ENCODE assay signal across 8 mouse cellular contexts in genomic region chr19:10525106-10525901, GRCm38 (mm10). TPM values are rescaled to one million over a fixed set of nuclear protein-coding genes. Genes with fewer than 3 reads are reported as not detected.
DNase-seq lines count a peak whose midpoint lies in the region; ATAC-seq lines count a peak whose summit lies in the region.

Cpsf7 (plus strand) TSS chr19:10525266.

- H3K9ac ChIP-seq in heart, embryonic 13.5 days = peak within 1 kb of the TSS; percentile 93
- peak within 1 kb of the TSS; percentile 95 for H3K9ac ChIP-seq in liver, embryonic 12.5 days
- peak within 1 kb of the TSS; percentile 82 for H3K9ac ChIP-seq in stomach, embryonic 15.5 days

- H3K4me2 ChIP-seq in heart, embryonic 13.5 days = peak within 1 kb of the TSS; percentile 79
- H3K4me2 ChIP-seq in liver, embryonic 12.5 days = peak within 1 kb of the TSS; percentile 81
- H3K4me2 ChIP-seq in stomach, embryonic 15.5 days = peak within 1 kb of the TSS; percentile 64

- WGBS in heart, embryonic 13.5 days = under 1% methylated on average over 82 of the region's 93 CpGs
- WGBS in liver, embryonic 12.5 days (ENCODE audit: insufficient replicate concordance) = 1% methylated on average over 75 of the region's 93 CpGs
- WGBS in stomach, embryonic 15.5 days = under 1% methylated on average over 88 of the region's 93 CpGs

- DNase-seq in CD4-positive, CD25-positive, alpha-beta regulatory T cell, adult 2 months (ENCODE audit: low read depth, low spot score) = peak; percentile 95
- peak; percentile 37 for DNase-seq in fat pad, adult 2 months (ENCODE audit: extremely low read depth, low read depth, low spot score)
- peak; percentile 96 for DNase-seq in kidney, postnatal 10 days
- peak; percentile 82 to 86 for DNase-seq in natural killer cell, adult 2 months (ENCODE audit: low spot score in 2 of 2)

- peak within 1 kb of the TSS; percentile 98 for H3K4me3 ChIP-seq in brown adipose tissue, adult 24 weeks (ENCODE audit: insufficient read depth, low read depth, low read length)
- H3K4me3 ChIP-seq in heart, embryonic 13.5 days = peak within 1 kb of the TSS; percentile 72
- H3K4me3 ChIP-seq in liver, embryonic 12.5 days = peak within 1 kb of the TSS; percentile 77
- peak within 1 kb of the TSS; percentile 86 for H3K4me3 ChIP-seq in stomach, embryonic 15.5 days (replicated peaks)

- H3K27me3 ChIP-seq in heart, embryonic 13.5 days (replicated peaks) = no peaks in the 10 kb centered on the region
- no peaks in the 10 kb centered on the region for H3K27me3 ChIP-seq in liver, embryonic 12.5 days (replicated peaks)
- no peaks in the 10 kb centered on the region for H3K27me3 ChIP-seq in stomach, embryonic 15.5 days (replicated peaks)

- peak within 1 kb of the TSS; percentile 94 for H3K27ac ChIP-seq in brown adipose tissue, adult 24 weeks (replicated peaks; ENCODE audit: low read depth, low read length)
- peak within 1 kb of the TSS; percentile 95 for H3K27ac ChIP-seq in heart, embryonic 13.5 days (replicated peaks)
- H3K27ac ChIP-seq in liver, embryonic 12.5 days = peak within 1 kb of the TSS; percentile 99
- H3K27ac ChIP-seq in stomach, embryonic 15.5 days = peak within 1 kb of the TSS; percentile 97

- peak; percentile 91 for ATAC-seq in heart, embryonic 13.5 days (ENCODE audit: extremely low read depth, insufficient number of reproducible peaks, low FRiP score, low TSS enrichment)
- ATAC-seq in liver, embryonic 12.5 days = peak; percentile 90
- ATAC-seq in stomach, embryonic 15.5 days (ENCODE audit: insufficient read depth, low FRiP score, low read depth) = peak; percentile 92

- H3K9me3 ChIP-seq in heart, embryonic 13.5 days = no peaks in the 10 kb centered on the region
- no peaks in the 10 kb centered on the region for H3K9me3 ChIP-seq in liver, embryonic 12.5 days (replicated peaks)
- H3K9me3 ChIP-seq in stomach, embryonic 15.5 days = no peaks in the 10 kb centered on the region

- peaks cover 7% of the 10 kb centered on the region; the same call in 1 of the 2 replicates for H3K4me1 ChIP-seq in brown adipose tissue, adult 24 weeks (ENCODE audit: control insufficient read depth, insufficient read depth, insufficient read length, low read length)
- peaks cover 38% of the 10 kb centered on the region for H3K4me1 ChIP-seq in heart, embryonic 13.5 days
- peaks cover 60% of the 10 kb centered on the region for H3K4me1 ChIP-seq in liver, embryonic 12.5 days
- H3K4me1 ChIP-seq in stomach, embryonic 15.5 days = peaks cover 18% of the 10 kb centered on the region

- H3K36me3 ChIP-seq in heart, embryonic 13.5 days = peaks cover 38% of the 10 kb centered on the region
- H3K36me3 ChIP-seq in liver, embryonic 12.5 days = peaks cover 32% of the 10 kb centered on the region
- peaks cover 10% of the 10 kb centered on the region for H3K36me3 ChIP-seq in stomach, embryonic 15.5 days

RNA-seq across cellular contexts. Expression of gene Cpsf7, which starts in this region (rescaled TPM):
- polyA plus RNA-seq in brown adipose tissue, adult 24 weeks (2012; ENCODE audit: insufficient read depth, insufficient read length, missing spikeins) = 18.5 and 18.6 TPM in 2 replicates
- polyA plus RNA-seq in heart, embryonic 13.5 days (2015; fragmentation: Nextera tagmentation; extraction: Ambion mirVana) = 27.3 and 29.9 TPM in 2 replicates
- 19.6 and 20.5 TPM in 2 replicates for polyA plus RNA-seq in liver, embryonic 12.5 days (2016; fragmentation: Nextera tagmentation; extraction: Ambion mirVana)
- 30.8 and 37.7 TPM in 2 replicates for polyA plus RNA-seq in stomach, embryonic 15.5 days (2015; fragmentation: Nextera tagmentation; extraction: Ambion mirVana)

Comparison
In these comparisons a context has a peak if more than half of its experiments do, and no peak if none do; other contexts are left out.
1. Peak in every context shown above with its lines: DNase-seq, ATAC-seq, H3K4me3 ChIP-seq and H3K27ac ChIP-seq.
2. DNase-seq: peak in every context shown above with its lines; median percentile 96 in kidney, postnatal 10 days; 95 in CD4-positive, CD25-positive, alpha-beta regulatory T cell, adult 2 months; 84 in natural killer cell, adult 2 months; 37 in fat pad, adult 2 months.